Mouse (Mus musculus) heart, embryonic 12.5 days (tissue): ENCODE data around the gene Sdcbp2. TPM values are rescaled to one million over a fixed set of nuclear protein-coding genes. Genes with fewer than 3 reads are reported as not detected.
A peak's percentile ranks its signal among the peaks of the same experiment; 100 is the strongest.

Experiments
- ATAC-seq: fragments of 200-750 bp; cut with Nextera tagmentation; 2 replicates; pipeline ENCODE4 v1.8.0; 2017; ENCODE audit warnings: moderate TSS enrichment, moderate library complexity; ENCODE audit not compliant: insufficient number of reproducible peaks, low FRiP score
- H3K27ac ChIP-seq: fragments of 300-500 bp; sonication (generic); 2 replicates; pipeline ENCODE4 v1.5.1; 2016; ENCODE audit warnings: mild to moderate bottlenecking, moderate library complexity; ENCODE audit not compliant: poor library complexity, severe bottlenecking
- H3K27me3 ChIP-seq: fragments of 300-500 bp; sonication (generic); replicated peaks from 2 replicates; pipeline ENCODE4 v1.6.1; 2016; ENCODE audit warnings: mild to moderate bottlenecking, moderate library complexity
- H3K36me3 ChIP-seq: fragments of 300-500 bp; sonication (generic); 2 replicates; pipeline ENCODE4 v1.6.1; 2016; ENCODE audit warnings: mild to moderate bottlenecking, moderate library complexity
- H3K4me1 ChIP-seq: fragments of 300-500 bp; sonication (generic); replicated peaks from 2 replicates; pipeline ENCODE4 v1.6.1; 2016; ENCODE audit warnings: mild to moderate bottlenecking
- H3K4me2 ChIP-seq: fragments of 300-500 bp; sonication (generic); 2 replicates; pipeline ENCODE4 v1.6.1; 2016; ENCODE audit warnings: mild to moderate bottlenecking, moderate library complexity
- H3K4me3 ChIP-seq: fragments of 300-500 bp; sonication (generic); 2 replicates; pipeline ENCODE4 v1.5.1; 2016; ENCODE audit warnings: mild to moderate bottlenecking
- H3K9ac ChIP-seq: fragments of 300-500 bp; sonication (generic); 2 replicates; pipeline ENCODE4 v1.6.1; 2016; ENCODE audit warnings: mild to moderate bottlenecking, moderate library complexity
- H3K9me3 ChIP-seq: fragments of 300-500 bp; sonication (generic); replicated peaks from 2 replicates; pipeline ENCODE4 v1.6.1; 2016; ENCODE audit warnings: mild to moderate bottlenecking, moderate library complexity
- WGBS: fragments of 180-500 bp; shearing (Covaris S2); methylation state at CpG from one replicate; pipeline ENCODE4 v1.1.7; 2016; 5-methylcytosine and 5-hydroxymethylcytosine counted together
- polyA plus RNA-seq: library from polyadenylated mRNA; unstranded; fragments of >200 nt; fragmentation: Nextera tagmentation; extraction: Ambion mirVana; gene quantifications from 2 replicates; pipeline ENCODE4 v1.2.1, GENCODE M21; 2016

The Sdcbp2 gene
- polyA plus RNA-seq, 1 experiment from 2014 or later, result 1.0 TPM

- no peaks in the 10 kb centered on the region for H3K9me3 ChIP-seq
- peak within 1 kb of the TSS; percentile 100 for H3K4me2 ChIP-seq
- H3K27ac ChIP-seq, result no peak within 1 kb of the TSS
- H3K4me3 ChIP-seq, result peak within 1 kb of the TSS; percentile 83
- H3K4me1 ChIP-seq, result peaks cover 5% of the 10 kb centered on the region; the same call in 1 of the 2 replicates
- H3K9ac ChIP-seq, result peak within 1 kb of the TSS; percentile 73
- H3K27me3 ChIP-seq, result peaks cover 58% of the 10 kb centered on the region
- WGBS, result 1% methylated on average over 43 of the region's 47 CpGs
- ATAC-seq, result peak; percentile 51; the same call in 1 of the 2 replicates
- H3K36me3 ChIP-seq, result no peaks in the 10 kb centered on the region
Measured at GRCm38 (mm10) chr2:151632159-151632814, 59.9 kb downstream of the Sdcbp2 start, which contains the start of gene Snph. Snph (minus strand) TSS chr2:151632593.

GRCm38 (mm10) chr2:151632982-151633381 lies 60.6 kb downstream of the Sdcbp2 start:
- H3K4me2 ChIP-seq, result no peak overlapping the region

GRCm38 (mm10) chr2:151634903-151635302 lies 62.5 kb downstream of the Sdcbp2 start:
- no peak for ATAC-seq
- 25% methylated on average over 2 of the region's 2 CpGs for WGBS
- no peak overlapping the region for H3K4me3 ChIP-seq

More at GRCm38 (mm10) chr2:151632982-151633381, 60.6 kb downstream of the Sdcbp2 start:
- no peak overlapping the region for H3K9ac ChIP-seq
- WGBS, result 37% methylated on average over 5 of the region's 5 CpGs
- H3K9me3 ChIP-seq, result no peaks in the 10 kb centered on the region
- H3K27me3 ChIP-seq, result peaks cover 55% of the 10 kb centered on the region
- no peak for ATAC-seq
- no peaks in the 10 kb centered on the region for H3K36me3 ChIP-seq
- H3K4me1 ChIP-seq, result peaks cover 5% of the 10 kb centered on the region; the same call in 1 of the 2 replicates
- no peak overlapping the region for H3K4me3 ChIP-seq
- no peak overlapping the region for H3K27ac ChIP-seq

GRCm38 (mm10) chr2:151635362-151636014 lies 63.1 kb downstream of the Sdcbp2 start:
- WGBS, result 62% methylated on average over 9 of the region's 9 CpGs
- H3K27ac ChIP-seq, result no peak overlapping the region

More at GRCm38 (mm10) chr2:151634903-151635302, 62.5 kb downstream of the Sdcbp2 start:
- Histone ChIP-seq H3K4me2 (no peak overlapping the region), H3K9ac (no peak overlapping the region), H3K27me3 (peaks cover 41% of the 10 kb centered on the region), H3K36me3 (no peaks in the 10 kb centered on the region), H3K4me1 (peaks cover 5% of the 10 kb centered on the region; the same call in 1 of the 2 replicates), H3K9me3 (no peaks in the 10 kb centered on the region), H3K27ac (no peak overlapping the region)

GRCm38 (mm10) chr2:151636015-151636402 lies 63.6 kb downstream of the Sdcbp2 start:
- no peaks in the 10 kb centered on the region for H3K9me3 ChIP-seq
- no peak for ATAC-seq
- no peak overlapping the region for H3K9ac ChIP-seq
- no peak overlapping the region for H3K27ac ChIP-seq
- H3K36me3 ChIP-seq, result no peaks in the 10 kb centered on the region
- H3K27me3 ChIP-seq, result peaks cover 30% of the 10 kb centered on the region
- H3K4me1 ChIP-seq, result peaks cover 5% of the 10 kb centered on the region; the same call in 1 of the 2 replicates
- 82% methylated on average over 2 of the region's 2 CpGs for WGBS
- no peak overlapping the region for H3K4me2 ChIP-seq
- no peak overlapping the region for H3K4me3 ChIP-seq

More at GRCm38 (mm10) chr2:151635362-151636014, 63.1 kb downstream of the Sdcbp2 start:
- H3K4me3 ChIP-seq, result no peak overlapping the region
- H3K27me3 ChIP-seq, result peaks cover 35% of the 10 kb centered on the region
- ATAC-seq, result no peak
- peaks cover 5% of the 10 kb centered on the region; the same call in 1 of the 2 replicates for H3K4me1 ChIP-seq
- no peak overlapping the region for H3K9ac ChIP-seq
- no peaks in the 10 kb centered on the region for H3K36me3 ChIP-seq
- no peaks in the 10 kb centered on the region for H3K9me3 ChIP-seq
- H3K4me2 ChIP-seq, result no peak overlapping the region

Other genes starting within 250 kb of the Sdcbp2 start
- not detected in 2 replicates for gene 4921509C19Rik, start 96.5 kb upstream of the Sdcbp2 start, polyA plus RNA-seq
- 159 and 160 TPM in 2 replicates for gene Nsfl1c, start 78.4 kb upstream of the Sdcbp2 start, polyA plus RNA-seq
- gene Fkbp1a, start 30.1 kb upstream of the Sdcbp2 start, polyA plus RNA-seq, result 751 and 791 TPM in 2 replicates
- gene Snph, start 60.0 kb downstream of the Sdcbp2 start, polyA plus RNA-seq, result 0.22 and 0.38 TPM in 2 replicates
- gene Rad21l, start 95.9 kb downstream of the Sdcbp2 start, polyA plus RNA-seq, result not detected in 2 replicates
- 2.0 and 2.2 TPM in 2 replicates for gene Tmem74b, start 129.4 kb downstream of the Sdcbp2 start, polyA plus RNA-seq
- 28.7 TPM in 2 replicates for gene Psmf1, start 171.6 kb downstream of the Sdcbp2 start, polyA plus RNA-seq